Mouse (Mus musculus): ENCODE measurements around the gene Mrrf. TPM values are rescaled to one million over a fixed set of nuclear protein-coding genes. Genes with fewer than 3 reads are reported as not detected.

Gene Mrrf
- total RNA-seq, 1 experiment = 8.4 TPM

DNA sequence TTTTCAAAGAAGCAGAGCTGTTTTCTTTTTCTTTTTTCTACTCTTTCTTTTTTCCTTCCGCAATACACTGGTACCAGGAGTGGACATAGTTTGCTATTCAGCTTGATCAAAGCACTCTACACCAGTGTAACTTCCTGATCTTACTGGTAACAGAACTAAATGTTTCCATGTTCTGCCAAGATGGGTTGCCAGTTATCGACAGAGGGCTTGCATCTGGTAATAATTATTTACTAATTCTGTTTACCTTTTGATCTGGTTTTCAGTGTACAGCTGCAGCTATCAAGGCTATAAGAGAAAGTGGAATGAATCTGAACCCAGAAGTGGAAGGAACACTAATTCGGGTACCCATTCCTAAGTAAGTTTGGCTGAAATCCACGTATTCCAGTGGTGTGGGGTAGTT is 23.1 kb downstream of the Mrrf start:
- DNase-seq (ENCODE audit: low read depth, low spot score) = no peak
- Histone ChIP-seq H3K4me1 (ENCODE audit: control insufficient read depth in 2 of 2, insufficient read depth in 2 of 2, low read length in 2 of 2, poor library complexity in 1 of 2) (no peaks in the 10 kb centered on the region), H3K36me3 (ENCODE audit: control insufficient read depth, insufficient read depth, low read length, poor library complexity, severe bottlenecking) (no peaks in the 10 kb centered on the region; the same call in 1 of the 2 replicates), H3K27ac (ENCODE audit: insufficient read depth, low read depth, low read length, poor library complexity, severe bottlenecking) (no peak overlapping the region), H3K9ac (ENCODE audit: insufficient read depth, low read depth, low read length, poor library complexity, severe bottlenecking) (no peak overlapping the region), H3K4me3 (ENCODE audit: insufficient read depth in 1 of 2, low read depth in 1 of 2, low read length in 2 of 2, poor library complexity in 1 of 2, severe bottlenecking in 1 of 2) (no peak overlapping the region), H3K9me3 (ENCODE audit: control insufficient read depth, insufficient read depth, low read depth, low read length) (no peaks in the 10 kb centered on the region)
- TF ChIP-seq HCFC1 (IDR thresholded peaks at IDR 0.05; ENCODE audit: borderline replicate concordance, insufficient read depth, low read length) = no peak
- no peak for TF ChIP-seq ZC3H11A (IDR thresholded peaks at IDR 0.05; ENCODE audit: borderline replicate concordance, low read depth, low read length)
- in situ Hi-C loops (cut with MboI; ENCODE audit: low sequenced_read_pairs in 2 of 2, unreplicated experiment in 2 of 2) = no loop called here

DNA sequence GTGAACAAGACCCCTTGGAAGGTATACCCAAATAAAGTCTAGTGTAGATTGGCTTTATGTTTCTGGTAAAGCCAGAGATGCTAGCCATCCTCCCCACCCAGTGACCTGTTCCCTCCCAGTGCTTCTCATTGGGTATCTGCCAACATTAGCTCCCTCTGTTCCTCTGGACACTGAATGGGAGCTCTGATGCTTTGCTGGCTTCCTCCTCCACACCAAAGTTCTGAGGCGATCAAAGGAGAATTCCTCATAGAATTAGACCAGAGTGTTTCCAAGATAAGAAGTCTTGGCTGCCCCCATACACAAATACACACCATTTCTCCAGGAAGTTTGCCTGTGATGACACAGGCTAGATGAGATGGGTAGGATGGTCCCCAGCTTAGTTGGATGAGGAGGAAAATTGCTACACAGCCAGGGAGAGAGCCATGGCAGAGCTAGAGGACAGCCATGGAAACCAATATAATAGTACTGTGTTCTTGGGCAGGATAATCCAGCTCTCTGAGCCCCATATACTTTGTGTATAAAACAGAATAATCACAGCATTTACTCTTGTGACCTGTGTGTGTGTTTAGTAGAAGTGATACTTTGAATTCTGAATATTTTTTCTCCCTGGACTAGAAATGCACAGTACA is 31.9 kb downstream of the Mrrf start:
- TF ChIP-seq MAFK (IDR thresholded peaks at IDR 0.05; ENCODE audit: insufficient read depth, low read depth, low read length) (no peak), ZC3H11A (IDR thresholded peaks at IDR 0.05; ENCODE audit: borderline replicate concordance, low read depth, low read length) (no peak), ZNF384 (IDR thresholded peaks at IDR 0.05; ENCODE audit: low read depth, low read length) (no peak), CHD2 (IDR thresholded peaks at IDR 0.05; ENCODE audit: low read depth, low read length) (no peak), HCFC1 (IDR thresholded peaks at IDR 0.05; ENCODE audit: borderline replicate concordance, insufficient read depth, low read length) (no peak)
- H3K9me3 ChIP-seq (ENCODE audit: control insufficient read depth, insufficient read depth, low read depth, low read length) = no peaks in the 10 kb centered on the region
- no peak overlapping the region for H3K9ac ChIP-seq (ENCODE audit: insufficient read depth, low read depth, low read length, poor library complexity, severe bottlenecking)
- H3K4me1 ChIP-seq (ENCODE audit: control insufficient read depth in 2 of 2, insufficient read depth in 2 of 2, low read length in 2 of 2, poor library complexity in 1 of 2) = no peaks in the 10 kb centered on the region
- no peak overlapping the region for H3K4me3 ChIP-seq (ENCODE audit: insufficient read depth in 1 of 2, low read depth in 1 of 2, low read length in 2 of 2, poor library complexity in 1 of 2, severe bottlenecking in 1 of 2)
- no peak overlapping the region for H3K27ac ChIP-seq (ENCODE audit: insufficient read depth, low read depth, low read length, poor library complexity, severe bottlenecking)
- no peak for DNase-seq (ENCODE audit: low read depth, low spot score)
- in situ Hi-C loops (cut with MboI; ENCODE audit: low sequenced_read_pairs in 2 of 2, unreplicated experiment in 2 of 2) = no loop called here
- H3K36me3 ChIP-seq (ENCODE audit: control insufficient read depth, insufficient read depth, low read length, poor library complexity, severe bottlenecking) = peaks cover 2% of the 10 kb centered on the region; the same call in 1 of the 2 replicates

DNA sequence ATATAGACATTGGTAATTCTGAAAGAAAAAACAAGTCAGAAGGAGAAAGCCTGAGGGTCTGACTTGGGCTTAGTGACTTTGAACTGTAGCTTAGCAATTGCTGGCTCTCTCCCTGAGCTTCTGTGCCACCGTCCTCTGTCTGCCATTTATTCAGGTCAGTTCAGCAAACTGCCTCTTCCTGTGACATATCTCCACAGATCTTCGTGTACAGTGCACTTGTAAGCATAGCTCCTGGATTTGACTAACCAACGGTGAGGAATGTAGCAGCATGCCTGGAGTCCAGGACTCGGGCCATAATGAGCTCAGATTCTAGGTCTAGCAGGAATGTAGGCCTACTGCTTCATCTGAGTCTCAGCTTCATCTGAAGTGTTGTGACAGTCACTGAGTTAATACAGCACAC is 33.0 kb downstream of the Mrrf start:
- H3K4me3 ChIP-seq (ENCODE audit: insufficient read depth in 1 of 2, low read depth in 1 of 2, low read length in 2 of 2, poor library complexity in 1 of 2, severe bottlenecking in 1 of 2) = no peak overlapping the region
- no peak for DNase-seq (ENCODE audit: low read depth, low spot score)
- no peak overlapping the region for H3K9ac ChIP-seq (ENCODE audit: insufficient read depth, low read depth, low read length, poor library complexity, severe bottlenecking)
- no peaks in the 10 kb centered on the region for H3K4me1 ChIP-seq (ENCODE audit: control insufficient read depth in 2 of 2, insufficient read depth in 2 of 2, low read length in 2 of 2, poor library complexity in 1 of 2)
- H3K36me3 ChIP-seq (ENCODE audit: control insufficient read depth, insufficient read depth, low read length, poor library complexity, severe bottlenecking) = peaks cover 2% of the 10 kb centered on the region; the same call in 1 of the 2 replicates
- in situ Hi-C loops (cut with MboI; ENCODE audit: low sequenced_read_pairs in 2 of 2, unreplicated experiment in 2 of 2) = no loop called here
- H3K9me3 ChIP-seq (ENCODE audit: control insufficient read depth, insufficient read depth, low read depth, low read length) = no peaks in the 10 kb centered on the region
- TF ChIP-seq ZNF384 (IDR thresholded peaks at IDR 0.05; ENCODE audit: low read depth, low read length) (no peak), ZC3H11A (IDR thresholded peaks at IDR 0.05; ENCODE audit: borderline replicate concordance, low read depth, low read length) (no peak), MAFK (IDR thresholded peaks at IDR 0.05; ENCODE audit: insufficient read depth, low read depth, low read length) (no peak), CHD2 (IDR thresholded peaks at IDR 0.05; ENCODE audit: low read depth, low read length) (no peak), HCFC1 (IDR thresholded peaks at IDR 0.05; ENCODE audit: borderline replicate concordance, insufficient read depth, low read length) (no peak)
- H3K27ac ChIP-seq (ENCODE audit: insufficient read depth, low read depth, low read length, poor library complexity, severe bottlenecking) = no peak overlapping the region

DNA sequence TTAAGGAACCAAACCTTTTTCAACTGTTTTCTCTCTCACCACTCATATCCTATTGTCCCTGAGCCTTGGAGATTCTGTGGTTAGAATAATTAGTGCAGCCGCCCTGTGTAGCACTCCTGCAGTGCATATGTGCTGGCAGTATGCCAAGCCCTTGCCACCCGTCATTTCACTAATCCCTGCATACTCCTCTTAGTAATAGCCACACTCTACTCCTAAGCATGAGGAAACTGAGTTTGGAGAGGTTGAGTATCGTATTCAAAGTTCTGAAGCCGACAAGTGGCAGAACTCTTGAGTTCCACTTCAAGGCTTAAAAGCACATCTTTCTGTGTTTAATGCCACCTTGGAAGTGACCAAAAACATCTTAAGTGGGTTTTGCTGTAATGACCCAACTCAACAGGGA is 35.9 kb downstream of the Mrrf start:
- DNase-seq (ENCODE audit: low read depth, low spot score) = no peak
- no peak overlapping the region for H3K4me3 ChIP-seq (ENCODE audit: insufficient read depth in 1 of 2, low read depth in 1 of 2, low read length in 2 of 2, poor library complexity in 1 of 2, severe bottlenecking in 1 of 2)
- peaks cover 2% of the 10 kb centered on the region; the same call in 1 of the 2 replicates for H3K36me3 ChIP-seq (ENCODE audit: control insufficient read depth, insufficient read depth, low read length, poor library complexity, severe bottlenecking)
- no peak overlapping the region for H3K27ac ChIP-seq (ENCODE audit: insufficient read depth, low read depth, low read length, poor library complexity, severe bottlenecking)
- in situ Hi-C loops (cut with MboI; ENCODE audit: low sequenced_read_pairs in 2 of 2, unreplicated experiment in 2 of 2) = no loop called here
- no peak overlapping the region for H3K9ac ChIP-seq (ENCODE audit: insufficient read depth, low read depth, low read length, poor library complexity, severe bottlenecking)
- no peak for TF ChIP-seq CHD2 (IDR thresholded peaks at IDR 0.05; ENCODE audit: low read depth, low read length)
- no peak for TF ChIP-seq ZNF384 (IDR thresholded peaks at IDR 0.05; ENCODE audit: low read depth, low read length)
- no peak for TF ChIP-seq ZC3H11A (IDR thresholded peaks at IDR 0.05; ENCODE audit: borderline replicate concordance, low read depth, low read length)
- no peak for TF ChIP-seq HCFC1 (IDR thresholded peaks at IDR 0.05; ENCODE audit: borderline replicate concordance, insufficient read depth, low read length)
- TF ChIP-seq MAFK (IDR thresholded peaks at IDR 0.05; ENCODE audit: insufficient read depth, low read depth, low read length) = no peak
- no peaks in the 10 kb centered on the region for H3K4me1 ChIP-seq (ENCODE audit: control insufficient read depth in 2 of 2, insufficient read depth in 2 of 2, low read length in 2 of 2, poor library complexity in 1 of 2)
- no peaks in the 10 kb centered on the region for H3K9me3 ChIP-seq (ENCODE audit: control insufficient read depth, insufficient read depth, low read depth, low read length)

DNA sequence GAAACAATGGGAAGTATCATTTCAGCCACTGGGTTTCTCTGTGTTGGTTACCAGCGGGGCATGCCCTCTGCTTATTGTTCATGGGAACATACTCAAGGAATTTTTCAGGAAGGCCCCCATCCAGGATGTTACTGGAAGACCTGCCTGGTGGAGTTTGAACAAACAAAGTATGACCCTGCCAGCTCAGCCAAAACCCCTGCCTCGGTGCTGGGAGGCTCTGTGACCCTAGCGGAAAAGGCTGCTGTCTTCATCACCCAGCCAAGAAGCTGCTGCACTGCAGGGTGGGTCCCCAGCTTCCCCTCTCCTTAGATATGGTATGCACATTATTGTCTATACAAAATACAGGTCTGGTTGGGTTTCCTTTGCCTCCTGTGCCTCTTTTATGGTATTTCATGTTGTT is 36.4 kb downstream of the Mrrf start:
- in situ Hi-C loops (cut with MboI; ENCODE audit: low sequenced_read_pairs in 2 of 2, unreplicated experiment in 2 of 2) = no loop called here

More for the DNA sequence above, 36.4 kb downstream of the Mrrf start:
- no peak for DNase-seq (ENCODE audit: low read depth, low spot score)
- Histone ChIP-seq H3K9ac (ENCODE audit: insufficient read depth, low read depth, low read length, poor library complexity, severe bottlenecking) (no peak overlapping the region), H3K27ac (ENCODE audit: insufficient read depth, low read depth, low read length, poor library complexity, severe bottlenecking) (no peak overlapping the region), H3K4me1 (ENCODE audit: control insufficient read depth in 2 of 2, insufficient read depth in 2 of 2, low read length in 2 of 2, poor library complexity in 1 of 2) (no peaks in the 10 kb centered on the region), H3K4me3 (ENCODE audit: insufficient read depth in 1 of 2, low read depth in 1 of 2, low read length in 2 of 2, poor library complexity in 1 of 2, severe bottlenecking in 1 of 2) (no peak overlapping the region), H3K36me3 (ENCODE audit: control insufficient read depth, insufficient read depth, low read length, poor library complexity, severe bottlenecking) (peaks cover 5% of the 10 kb centered on the region; the same call in 1 of the 2 replicates), H3K9me3 (ENCODE audit: control insufficient read depth, insufficient read depth, low read depth, low read length) (no peaks in the 10 kb centered on the region)
- TF ChIP-seq ZNF384 (IDR thresholded peaks at IDR 0.05; ENCODE audit: low read depth, low read length) = no peak
- no peak for TF ChIP-seq HCFC1 (IDR thresholded peaks at IDR 0.05; ENCODE audit: borderline replicate concordance, insufficient read depth, low read length)
- TF ChIP-seq MAFK (IDR thresholded peaks at IDR 0.05; ENCODE audit: insufficient read depth, low read depth, low read length) = no peak
- no peak for TF ChIP-seq ZC3H11A (IDR thresholded peaks at IDR 0.05; ENCODE audit: borderline replicate concordance, low read depth, low read length)
- no peak for TF ChIP-seq CHD2 (IDR thresholded peaks at IDR 0.05; ENCODE audit: low read depth, low read length)
